Mouse (Mus musculus) gastrocnemius, postnatal 10 days (tissue): ENCODE data around the gene Fam13c. TPM values are rescaled to one million over a fixed set of nuclear protein-coding genes. Genes with fewer than 3 reads are reported as not detected.
A peak's percentile ranks its signal among the peaks of the same experiment; 100 is the strongest.

ENCODE experiments used
- DNase-seq: peaks from one replicate; pipeline ENCODE4 v3.0.0; 2021; ENCODE audit warnings: mixed read lengths
- total RNA-seq, 2 experiments: library from RNA; stranded (reverse); gene quantifications; 2 replicates each; pipeline ENCODE4 v1.2.3; 2021

Fam13c gene
- total RNA-seq, 2 experiments from 2014 or later: 6.2 to 7.8 TPM

DNA sequence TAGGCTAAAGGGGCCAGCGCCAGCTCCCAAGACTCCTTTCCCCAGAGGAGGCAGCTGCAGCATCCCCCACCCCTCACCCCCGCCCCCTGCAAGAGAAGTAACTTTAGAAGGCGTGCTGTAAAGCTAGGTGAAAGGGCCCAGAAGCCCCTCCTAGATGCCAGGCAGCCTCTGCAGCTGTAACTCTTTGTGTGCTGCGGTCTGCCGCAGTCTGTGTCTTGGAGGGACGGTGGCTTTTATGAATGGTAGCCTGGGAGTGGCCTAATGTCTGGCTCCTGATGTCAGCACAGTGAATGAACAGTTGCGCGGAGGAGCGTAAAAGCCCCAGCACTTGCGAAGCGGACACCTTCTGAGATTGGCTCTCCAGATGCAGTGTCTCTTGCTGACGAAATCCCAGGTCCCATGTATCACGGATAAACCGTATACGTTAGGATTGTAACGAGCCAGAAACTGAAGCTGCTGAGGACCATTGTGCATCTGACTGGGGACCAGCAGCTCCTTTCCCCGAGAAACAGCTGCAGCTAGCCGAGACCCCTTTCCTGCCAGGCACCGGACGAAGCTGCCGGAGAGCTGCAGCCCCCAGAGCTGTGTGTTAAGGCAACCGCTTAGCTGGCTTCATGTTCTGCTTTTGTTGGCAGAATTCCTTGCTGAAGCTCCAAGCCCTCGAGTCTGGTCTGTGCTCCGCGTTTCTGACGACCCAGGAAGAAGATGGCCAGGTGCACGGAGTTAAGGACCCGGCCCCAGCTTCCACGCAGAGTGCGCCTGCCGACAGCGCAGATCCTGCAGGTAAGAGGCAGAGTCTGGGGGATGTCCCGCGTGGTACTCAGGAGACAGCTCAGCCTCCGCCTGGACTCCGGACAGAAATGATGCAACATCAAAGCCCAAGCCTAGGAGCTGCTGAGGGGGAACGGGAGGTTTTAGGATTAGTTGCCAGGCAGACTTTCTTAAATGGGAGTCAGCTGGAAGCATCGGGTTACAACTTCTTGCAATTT is 80.2 kb downstream of the Fam13c start:
- peak; percentile 15 for DNase-seq

- DNase-seq: no peak
These were observed 81.1 kb downstream of the Fam13c start for GRCm38 (mm10) chr10:70521379-70521778.

GRCm38 (mm10) chr10:70530185-70530823 is 90.0 kb downstream of the Fam13c start:
- DNase-seq: no peak

DNA sequence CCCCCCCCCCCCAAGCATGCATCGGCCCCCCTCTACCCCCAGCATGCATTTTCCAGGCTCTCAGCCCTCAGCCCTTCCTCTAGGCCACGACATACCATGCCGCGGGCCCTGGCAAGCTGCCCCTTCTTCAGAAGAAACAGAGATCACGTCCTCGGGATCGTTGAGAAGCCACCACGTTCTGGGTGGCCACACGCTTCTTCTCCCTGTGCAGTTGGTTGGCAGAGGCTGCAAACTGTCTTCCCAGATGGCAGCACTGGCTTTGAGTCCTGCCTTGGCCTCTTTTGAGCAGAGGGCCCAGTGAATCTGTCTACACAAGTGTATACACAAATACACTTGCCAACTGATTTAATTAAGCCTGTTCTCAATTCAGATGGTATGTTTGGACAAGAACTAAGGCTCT is 92.0 kb downstream of the Fam13c start:
- no peak for DNase-seq

- DNase-seq: peak; percentile 12
These were observed 93.1 kb downstream of the Fam13c start for GRCm38 (mm10) chr10:70533301-70533781.

GRCm38 (mm10) chr10:70533986-70534385 is 93.7 kb downstream of the Fam13c start:
- no peak for DNase-seq

DNA sequence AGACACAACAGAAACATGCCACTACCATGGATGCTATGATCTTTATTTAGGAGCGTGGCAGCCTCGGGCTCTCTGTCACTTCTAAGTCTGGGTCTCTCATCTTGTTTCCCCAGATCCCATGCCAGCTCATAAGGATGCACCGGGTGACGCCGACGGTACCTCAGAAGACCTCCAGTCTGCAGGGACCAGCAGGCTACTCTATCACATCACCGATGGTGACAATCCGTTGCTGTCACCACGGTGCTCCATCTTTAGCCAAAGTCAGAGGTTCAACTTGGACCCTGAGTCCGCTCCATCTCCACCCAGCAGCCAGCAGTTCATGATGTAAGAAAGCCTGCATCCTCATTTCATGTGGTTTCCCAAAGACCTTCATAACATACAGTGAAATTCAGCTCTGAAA is 94.3 kb downstream of the Fam13c start:
- no peak for DNase-seq

GRCm38 (mm10) chr10:70535401-70535800 is 95.1 kb downstream of the Fam13c start:
- DNase-seq: no peak

GRCm38 (mm10) chr10:70537694-70538093 is 97.4 kb downstream of the Fam13c start:
- no peak for DNase-seq

- no peak for DNase-seq
These were observed 99.0 kb downstream of the Fam13c start for GRCm38 (mm10) chr10:70539251-70539650.

DNA sequence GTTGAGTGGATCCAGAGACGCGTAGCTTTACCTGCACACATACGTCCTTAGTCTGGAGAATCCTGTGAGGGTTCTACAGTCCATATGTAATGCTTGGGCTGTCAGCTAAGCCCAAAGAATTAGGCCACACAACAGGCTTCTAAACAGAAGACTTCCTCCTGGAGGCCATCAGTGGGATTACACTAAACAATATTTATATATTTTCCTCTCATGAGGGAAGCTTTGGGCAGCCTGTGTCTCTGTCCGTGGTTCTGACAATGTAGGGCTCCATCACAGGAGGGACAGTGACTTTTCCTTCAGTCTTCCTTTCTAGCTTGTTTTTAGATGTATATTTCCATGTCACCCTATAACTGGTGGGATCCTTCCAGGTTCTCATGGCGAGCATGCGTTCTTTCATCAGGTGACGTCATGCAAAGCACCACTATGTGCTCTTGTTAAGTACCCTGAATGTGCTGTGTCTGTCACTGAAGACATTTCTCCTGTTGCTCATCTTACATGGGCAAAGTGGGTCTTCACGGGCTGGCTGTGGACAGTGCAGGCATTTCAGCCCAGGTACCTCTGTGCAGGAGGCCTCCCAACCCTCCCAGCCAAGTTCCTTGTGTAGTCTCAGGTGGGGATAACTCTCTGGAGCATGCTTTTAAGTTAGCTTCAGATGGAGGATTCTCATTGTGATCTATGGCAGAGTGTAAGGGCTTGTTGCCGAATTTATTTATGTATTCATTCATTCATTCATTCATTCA is 100.3 kb downstream of the Fam13c start:
- no peak for DNase-seq

DNA sequence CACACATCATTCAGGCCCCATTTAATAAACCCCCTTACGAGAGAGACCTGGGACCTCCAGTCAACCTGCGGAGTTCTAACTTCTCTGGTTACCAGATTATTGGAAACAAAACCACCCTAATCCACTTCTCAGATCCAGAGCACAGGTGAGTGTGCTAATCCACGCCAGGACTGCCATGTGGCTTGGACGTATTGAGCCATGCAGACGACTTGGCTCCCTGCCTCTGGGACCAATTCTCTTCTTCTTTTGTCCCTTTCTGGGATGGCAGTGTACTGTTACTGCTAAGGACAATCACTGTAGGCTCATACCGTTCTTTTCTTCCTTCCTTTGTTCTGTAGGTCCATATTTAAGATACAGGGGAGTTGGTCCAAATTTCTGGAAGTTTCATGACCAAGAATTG is 102.6 kb downstream of the Fam13c start:
- no peak for DNase-seq

- DNase-seq: no peak
These were observed 112.2 kb downstream of the Fam13c start for GRCm38 (mm10) chr10:70552531-70552930.

DNA sequence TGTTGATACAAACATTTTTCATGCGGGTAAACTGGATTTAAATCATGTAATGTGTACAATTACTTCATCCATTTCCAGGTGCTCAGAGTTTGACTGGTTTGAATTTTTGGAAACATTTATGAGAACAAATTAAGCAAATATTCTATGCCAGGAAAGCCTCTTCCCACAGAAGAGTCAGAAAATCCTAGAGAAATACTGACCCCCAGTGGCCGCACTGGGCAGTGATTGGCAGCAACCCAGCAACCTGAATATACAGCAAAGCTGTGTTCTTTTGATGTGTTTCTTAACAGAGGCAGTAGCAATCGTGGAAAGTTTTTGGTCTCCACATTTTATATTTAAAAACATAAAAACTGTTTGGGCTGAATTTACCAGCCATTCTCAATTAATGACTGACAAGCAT is 123.4 kb downstream of the Fam13c start:
- peak; percentile 74 for DNase-seq

DNA sequence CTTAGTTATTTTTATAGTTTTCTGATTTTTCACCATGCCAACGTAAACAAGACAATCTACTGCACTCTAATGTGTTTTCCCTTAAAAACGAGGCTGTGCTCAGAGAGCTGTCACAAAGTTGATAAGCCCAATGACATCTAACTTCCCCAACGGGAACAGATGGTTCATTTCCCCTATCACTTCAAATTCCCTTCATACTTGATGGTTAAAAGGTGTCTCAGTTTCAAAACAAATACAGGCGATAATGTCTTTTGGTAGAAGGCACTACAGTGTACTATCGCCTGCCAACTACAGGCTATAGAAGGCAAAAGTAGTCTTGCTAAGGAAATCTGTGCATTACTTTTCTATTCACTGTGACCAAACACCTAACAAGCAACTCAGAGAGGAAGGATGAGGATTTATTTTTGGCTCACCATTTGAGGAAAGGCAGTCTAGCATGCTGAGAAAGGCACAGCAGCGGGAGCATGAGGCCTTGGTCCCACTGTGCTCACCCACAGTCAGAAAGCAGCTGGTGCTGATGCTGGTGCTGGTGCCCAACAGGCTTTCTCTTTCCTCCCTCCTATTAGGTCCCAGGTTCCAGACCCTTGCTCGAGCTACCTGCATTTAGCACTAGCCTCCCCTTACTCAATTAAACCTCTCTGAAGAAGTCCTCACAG is 141.4 kb downstream of the Fam13c start:
- no peak for DNase-seq

DNA sequence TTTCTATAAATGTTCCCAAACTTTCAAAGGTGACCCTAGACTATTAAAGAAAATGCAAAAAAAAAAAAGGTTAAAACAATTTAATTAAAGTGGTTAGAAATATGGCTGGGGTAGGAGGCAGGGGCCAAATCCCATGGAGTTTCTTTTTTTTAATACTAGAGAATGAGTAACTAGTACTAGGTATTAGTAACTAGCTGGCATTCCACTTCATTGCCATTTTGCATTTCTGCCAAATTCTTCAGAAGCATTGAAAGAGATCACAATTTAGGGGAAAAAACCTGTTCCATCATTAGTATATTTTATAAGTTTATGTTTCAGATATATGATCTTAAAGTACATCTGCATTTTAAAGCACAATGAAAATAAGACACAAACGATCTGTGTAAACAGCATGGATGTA is 143.9 kb downstream of the Fam13c start:
- no peak for DNase-seq

- DNase-seq: no peak
These were observed 146.7 kb downstream of the Fam13c start for GRCm38 (mm10) chr10:70586876-70587405.

GRCm38 (mm10) chr10:70594007-70594406 is 153.7 kb downstream of the Fam13c start:
- DNase-seq: no peak

DNA sequence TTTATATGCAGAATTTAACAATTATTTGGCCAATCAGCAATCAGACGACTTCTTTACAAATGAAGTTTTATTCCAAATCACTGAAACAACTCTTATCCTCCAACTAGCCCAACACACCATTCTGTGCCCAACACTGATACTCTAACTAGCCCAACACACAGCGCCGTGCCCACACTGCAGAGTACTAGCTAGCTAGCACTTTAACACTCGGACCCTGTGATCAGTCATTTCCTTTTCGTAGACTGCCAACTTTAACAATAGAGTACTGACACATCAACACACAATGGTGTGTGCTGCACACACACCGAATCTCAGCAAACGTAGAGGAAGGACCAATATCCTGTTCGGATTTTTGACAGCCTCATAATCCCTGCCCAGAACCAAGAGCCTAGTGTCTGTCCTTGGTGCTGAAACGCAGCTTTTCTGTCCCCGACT is 157.8 kb downstream of the Fam13c start:
- peak; percentile 14 for DNase-seq

- DNase-seq: peak; percentile 22
These were observed 158.3 kb downstream of the Fam13c start for GRCm38 (mm10) chr10:70598516-70599125.
